Mouse (Mus musculus): ENCODE data around the gene Astn1.

GRCm38 (mm10) chr1:158597996-158598395 lies 235.9 kb downstream of the Astn1 start:
- TF ChIP-seq GATA1 (IDR thresholded peaks at IDR 0.05; ENCODE audit: low read depth, low read length) (no peak), TAL1 (IDR thresholded peaks at IDR 0.05; ENCODE audit: low read length) (no peak), RCOR1 (IDR thresholded peaks at IDR 0.05; ENCODE audit: low read depth, low read length) (no peak), EP300 (IDR thresholded peaks at IDR 0.05; ENCODE audit: low read depth in 1 of 2, low read length in 2 of 2) (no peak), HCFC1 (IDR thresholded peaks at IDR 0.05; ENCODE audit: low read depth, low read length) (no peak), ZKSCAN1 (IDR thresholded peaks at IDR 0.05; ENCODE audit: low read depth, low read length) (no peak), CHD1 (IDR thresholded peaks at IDR 0.05; ENCODE audit: low read depth, low read length) (no peak), CTCF (IDR thresholded peaks at IDR 0.05 in 2 of 3, conservative IDR thresholded peaks at IDR 0.05 in 1 of 3; ENCODE audit: control insufficient read depth in 1 of 3, insufficient read depth in 1 of 3, low read depth in 2 of 3, low read length in 3 of 3, poor library complexity in 1 of 3, severe bottlenecking in 1 of 3) (no peak; a peak in 1 of 6 replicates), POLR2A (IDR thresholded peaks at IDR 0.05; ENCODE audit: control insufficient read depth in 1 of 2, insufficient read depth in 1 of 2, low read depth in 1 of 2, low read length in 2 of 2, poor library complexity in 1 of 2) (no peak), CHD2 (IDR thresholded peaks at IDR 0.05; ENCODE audit: low read length) (no peak)

Measured in MEL (cell line).